Mouse (Mus musculus): ENCODE measurements at regions not wholly inside any gene's neighbourhood (a gene's known extent, or its start where the extent isn't known, plus 50 kb on each side); places are given as distances from the start of the nearest gene placed in this dataset.

GRCm38 (mm10) chr10:29640249-29640648 lies 104.6 kb upstream of the Rspo3 start:
- no peak for DNase-seq (ENCODE audit: low spot score in 2 of 2)

GRCm38 (mm10) chr10:29635828-29636227 lies 100.2 kb upstream of the Rspo3 start:
- peak in 1 of 2 experiments; percentile 12 for DNase-seq (ENCODE audit: low spot score in 2 of 2)

DNA sequence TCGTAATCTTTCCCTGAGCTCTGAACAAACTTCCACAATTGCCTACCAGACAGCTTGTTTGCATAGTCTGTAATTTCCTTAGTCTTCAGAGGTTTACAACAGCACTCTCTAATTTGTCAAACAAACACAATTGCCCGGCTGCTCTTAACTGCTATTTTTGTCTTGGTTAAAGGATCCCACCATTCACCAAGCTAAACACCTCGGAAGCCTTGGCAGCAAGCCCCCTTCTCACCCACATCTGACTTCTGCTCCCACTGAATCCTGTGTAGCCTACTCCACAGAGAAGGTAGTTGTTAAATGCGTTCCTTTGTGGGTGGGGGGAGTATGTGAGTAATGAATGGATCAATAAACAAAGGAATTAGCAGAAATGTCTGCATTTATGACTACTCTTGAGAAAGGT lies 59.8 kb upstream of the Rspo3 start:
- no peak for DNase-seq (ENCODE audit: low spot score in 2 of 2)

GRCm38 (mm10) chr10:29594969-29595368 lies 59.3 kb upstream of the Rspo3 start:
- DNase-seq (ENCODE audit: low spot score in 2 of 2) = no peak

- no peak for DNase-seq (ENCODE audit: low spot score in 2 of 2)
Measured at GRCm38 (mm10) chr10:29592906-29593305, 57.2 kb upstream of the Rspo3 start.

DNA sequence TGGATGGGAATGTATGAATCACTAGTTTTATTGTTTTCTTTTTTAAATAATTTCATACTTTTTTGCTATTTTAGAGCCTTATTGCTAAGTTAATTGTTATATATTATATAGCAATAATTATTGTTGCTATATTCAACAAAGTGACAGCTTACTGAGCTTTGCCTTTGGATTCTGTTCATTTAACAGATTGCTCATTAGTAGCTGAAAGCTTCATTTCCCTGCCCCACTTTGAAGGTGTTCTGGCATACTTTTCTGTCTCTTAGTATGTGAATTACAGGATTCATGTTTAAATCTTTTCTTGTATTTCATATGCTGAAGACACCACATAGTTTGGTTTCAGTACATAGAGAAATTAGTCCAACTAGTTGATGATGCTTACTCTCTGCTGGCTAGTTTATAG lies 54.5 kb upstream of the Rspo3 start:
- DNase-seq (ENCODE audit: low spot score in 2 of 2) = no peak

GRCm38 (mm10) chr10:29589739-29590138 lies 54.1 kb upstream of the Rspo3 start:
- peak in 1 of 2 experiments; percentile 9 for DNase-seq (ENCODE audit: low spot score in 2 of 2)
